Mouse (Mus musculus): ENCODE measurements around the gene Cacna1d.
A peak's percentile ranks its signal among the peaks of the same experiment; 100 is the strongest.

Cacna1d gene

DNA sequence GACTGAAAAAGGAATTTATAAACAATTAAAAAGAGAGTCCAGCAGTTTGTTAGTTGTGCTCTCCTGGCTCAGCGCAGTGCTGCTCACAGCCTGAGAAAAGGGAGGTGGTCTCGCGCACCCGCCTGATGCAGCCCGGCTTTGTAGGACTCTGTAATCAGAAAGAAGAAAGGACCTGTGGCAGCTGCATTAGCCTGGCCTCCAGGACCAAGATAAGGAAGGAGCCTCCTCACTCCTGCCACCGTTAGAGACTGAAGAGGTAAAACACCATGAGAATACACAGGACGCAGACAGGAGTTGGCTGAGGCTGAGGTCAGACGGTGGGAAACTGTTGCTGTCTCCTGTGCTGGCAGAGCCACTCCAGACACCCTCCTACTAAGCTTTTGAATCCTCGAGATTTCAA lies at the start of gene Cacna1d:
Gene Cacna1d, minus strand, starts transcription at position 114 of the 400 bp plus-strand sequence.
- DNase-seq (ENCODE audit: low spot score in 2 of 2), result no peak

DNA sequence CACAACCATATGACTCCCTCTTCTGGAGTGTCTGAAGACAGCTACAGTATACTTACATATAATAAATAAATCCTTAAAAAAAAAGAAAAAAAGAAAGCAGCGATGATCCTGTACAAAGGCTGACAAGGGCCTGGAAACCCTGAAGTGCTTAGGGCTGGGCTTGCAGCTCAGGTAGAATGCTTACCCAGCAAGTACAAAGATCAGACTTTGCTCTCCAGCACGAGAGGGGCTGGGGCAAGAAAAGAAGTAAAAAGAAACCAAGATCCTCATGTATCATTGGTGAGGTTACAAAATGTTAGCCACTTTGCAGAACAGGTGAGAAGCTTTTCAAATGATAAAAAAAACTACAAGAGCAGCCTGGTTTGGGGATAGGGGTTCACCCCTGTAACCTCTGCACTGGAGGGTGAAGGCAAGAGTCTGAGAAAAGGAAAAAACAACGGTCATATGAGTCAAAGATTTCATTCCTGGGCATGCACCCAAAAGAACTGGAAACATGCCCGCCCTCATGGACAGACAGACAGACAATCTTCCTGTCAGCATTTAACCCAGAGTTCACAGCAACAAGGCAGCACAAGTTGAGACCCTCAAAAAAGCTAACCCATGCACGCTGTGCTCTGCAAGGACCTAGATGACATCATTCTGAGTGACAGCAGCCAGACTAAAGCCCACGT lies 42.7 kb upstream of the Cacna1d start:
- DNase-seq (ENCODE audit: low spot score in 2 of 2), result no peak

DNA sequence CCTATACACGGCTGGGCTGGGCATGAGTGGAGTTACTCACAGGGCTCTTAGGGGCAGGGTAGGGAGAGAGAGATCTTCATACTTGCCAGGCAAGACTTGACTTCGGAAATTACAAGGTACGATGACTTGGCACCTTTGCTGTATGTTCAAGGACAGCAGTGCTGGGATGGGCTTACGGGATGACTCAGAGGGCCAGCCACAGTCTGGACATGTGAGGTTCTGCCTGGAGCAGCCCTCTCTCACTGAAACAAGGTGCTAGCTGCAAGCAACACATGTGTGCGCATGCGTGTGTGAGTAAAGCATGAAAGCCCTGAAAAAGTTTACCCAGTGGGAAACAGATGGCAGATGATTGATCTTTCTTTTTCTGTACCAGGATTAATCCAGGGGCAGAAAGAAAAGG lies 40.6 kb upstream of the Cacna1d start:
- no peak for DNase-seq (ENCODE audit: low spot score in 2 of 2)

DNA sequence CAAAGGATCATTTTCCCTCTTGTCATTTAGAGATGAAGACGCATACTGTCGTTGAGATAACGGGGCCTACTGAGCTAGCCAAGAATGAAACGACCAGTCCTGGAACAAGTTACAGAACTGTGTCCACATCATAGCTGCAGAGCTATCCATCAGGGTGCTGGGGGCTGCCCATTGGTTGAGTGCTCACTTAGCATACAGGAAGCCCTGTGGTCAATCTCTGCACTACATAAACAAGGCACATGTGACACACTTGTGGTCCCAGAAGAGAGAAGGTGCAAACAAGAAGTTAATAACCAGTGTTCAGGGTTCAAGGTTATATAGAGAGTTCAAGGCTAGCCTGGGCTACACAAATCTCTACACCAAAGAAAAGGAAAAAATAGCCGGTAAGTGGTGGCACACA lies 40.2 kb upstream of the Cacna1d start:
- no peak for DNase-seq (ENCODE audit: low spot score in 2 of 2)

DNA sequence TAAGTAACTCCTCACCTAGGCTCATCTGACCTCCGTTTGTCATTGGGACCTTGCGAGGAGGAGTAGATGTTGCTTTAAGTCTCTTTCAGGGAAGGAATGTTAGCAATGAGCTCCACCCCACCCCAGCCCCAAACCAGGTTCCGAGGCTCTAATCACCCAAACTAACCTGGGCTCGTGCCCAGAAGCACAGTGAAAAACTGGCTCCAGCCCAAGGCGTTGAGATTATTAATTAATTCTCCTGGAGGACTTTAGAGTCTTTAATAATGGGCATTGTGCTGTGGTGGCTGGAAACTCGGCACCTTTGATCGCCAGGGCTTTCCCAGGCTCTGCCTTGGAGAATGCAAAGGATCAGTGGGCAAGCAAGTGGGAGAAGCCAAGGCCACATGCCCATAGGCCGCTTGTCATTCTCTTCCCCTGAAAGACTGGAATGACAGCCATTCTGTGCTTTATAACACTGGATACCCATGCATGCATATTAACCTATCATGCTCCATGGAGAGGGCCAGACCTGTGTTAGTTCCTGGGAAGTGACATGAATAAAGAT lies 39.5 kb upstream of the Cacna1d start:
- DNase-seq (ENCODE audit: low spot score in 2 of 2), result no peak

DNA sequence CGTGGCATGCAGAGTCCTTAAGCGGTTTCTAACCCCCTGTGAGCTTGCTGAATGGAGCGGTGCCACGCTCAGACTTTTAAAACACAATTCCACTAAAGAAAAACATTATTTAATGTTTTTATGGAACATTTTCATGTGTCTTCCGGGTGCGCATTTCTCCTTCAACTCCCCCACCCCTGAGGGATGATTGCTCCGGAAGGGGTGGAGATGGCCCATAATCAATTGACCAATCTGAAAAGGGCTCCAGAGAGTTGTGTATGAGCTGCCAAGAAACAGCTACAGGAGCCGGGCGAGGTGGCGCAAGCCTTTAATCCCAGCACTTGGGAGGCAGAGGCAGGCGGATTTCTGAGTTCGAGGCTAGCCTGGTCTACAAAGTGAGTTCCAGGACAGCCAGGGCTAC lies 38.2 kb upstream of the Cacna1d start:
- DNase-seq (ENCODE audit: low spot score in 2 of 2), result no peak

DNA sequence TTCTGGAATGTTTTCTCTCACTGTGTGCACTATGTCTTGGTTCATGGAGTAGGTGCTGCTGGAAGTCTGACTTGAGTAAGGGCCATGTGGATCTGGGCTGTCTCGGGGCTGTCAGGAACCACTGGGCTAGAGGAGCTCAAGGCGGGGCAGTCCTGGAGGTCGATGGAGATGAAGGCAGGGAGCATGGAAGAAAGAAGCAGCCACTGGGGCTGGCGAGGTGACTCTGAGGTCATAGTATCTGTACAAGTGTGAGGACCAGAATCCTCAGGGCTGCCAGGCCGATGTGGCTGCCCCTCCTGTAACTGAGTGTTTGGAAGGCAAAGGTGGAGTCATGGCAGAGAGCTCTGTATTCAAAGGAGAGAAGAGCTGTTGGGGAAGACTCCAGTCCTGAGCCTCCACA lies 37.7 kb upstream of the Cacna1d start:
- no peak for DNase-seq (ENCODE audit: low spot score in 2 of 2)

DNA sequence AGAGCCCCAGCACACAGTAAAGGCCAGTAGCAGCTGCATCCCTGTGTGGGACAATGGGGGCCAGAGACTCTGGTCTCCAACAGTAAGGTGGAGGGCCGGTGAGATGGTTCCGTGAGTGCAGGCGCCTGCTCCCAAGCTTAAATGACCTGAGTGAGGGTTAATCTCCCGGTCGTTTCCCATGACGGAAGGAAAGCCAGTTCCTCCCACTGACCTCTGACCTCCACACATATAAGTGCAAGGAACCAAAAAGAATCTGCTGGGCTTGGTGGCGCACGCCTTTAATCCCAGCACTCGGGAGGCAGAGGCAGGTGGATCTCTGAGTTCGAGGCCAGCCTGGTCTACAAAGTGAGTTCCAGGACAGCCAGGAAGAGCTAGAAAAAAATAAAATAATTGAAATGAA lies 37.1 kb upstream of the Cacna1d start:
- DNase-seq (ENCODE audit: low spot score in 2 of 2), result no peak

DNA sequence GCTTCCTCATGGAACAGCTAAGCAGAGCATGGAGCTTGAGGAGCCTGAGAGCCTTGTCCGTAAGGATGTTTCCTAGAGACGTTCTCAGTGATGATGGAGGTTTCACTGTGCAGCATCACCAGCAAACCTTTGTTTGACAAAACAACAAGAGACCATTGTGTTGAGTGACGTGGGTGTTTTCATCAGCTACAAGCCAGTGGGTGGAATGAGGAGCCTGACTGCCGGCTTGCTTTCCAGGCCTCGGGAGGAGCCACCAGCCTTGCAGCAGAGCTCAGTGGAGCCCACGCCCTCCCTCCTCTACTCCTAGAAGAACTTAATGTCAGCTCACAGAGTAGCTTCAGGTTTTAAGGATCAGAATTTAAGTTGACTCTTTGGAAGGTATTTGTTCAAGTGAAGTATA lies 32.1 kb upstream of the Cacna1d start:
- no peak for DNase-seq (ENCODE audit: low spot score in 2 of 2)

DNA sequence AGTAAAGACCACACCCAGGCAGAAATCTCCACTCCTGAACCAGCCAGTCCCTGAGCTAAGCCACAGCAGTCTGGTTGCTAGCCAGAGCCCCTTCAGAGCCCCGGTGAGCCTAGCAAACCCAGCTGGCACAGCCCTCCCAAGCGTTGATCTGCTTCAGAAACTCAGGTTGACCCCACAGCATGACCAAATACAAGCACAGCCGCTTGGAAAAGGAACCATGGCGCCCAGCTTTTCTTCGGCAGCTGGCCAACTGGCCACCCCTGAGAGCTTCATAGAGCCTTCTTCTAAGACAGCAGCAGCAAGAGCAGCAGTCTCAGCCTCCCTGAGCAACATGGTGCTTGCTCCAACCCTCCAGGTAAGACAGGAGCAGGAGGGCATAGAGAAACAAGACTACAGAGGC lies 28.1 kb upstream of the Cacna1d start:
- no peak for DNase-seq (ENCODE audit: low spot score in 2 of 2)

DNA sequence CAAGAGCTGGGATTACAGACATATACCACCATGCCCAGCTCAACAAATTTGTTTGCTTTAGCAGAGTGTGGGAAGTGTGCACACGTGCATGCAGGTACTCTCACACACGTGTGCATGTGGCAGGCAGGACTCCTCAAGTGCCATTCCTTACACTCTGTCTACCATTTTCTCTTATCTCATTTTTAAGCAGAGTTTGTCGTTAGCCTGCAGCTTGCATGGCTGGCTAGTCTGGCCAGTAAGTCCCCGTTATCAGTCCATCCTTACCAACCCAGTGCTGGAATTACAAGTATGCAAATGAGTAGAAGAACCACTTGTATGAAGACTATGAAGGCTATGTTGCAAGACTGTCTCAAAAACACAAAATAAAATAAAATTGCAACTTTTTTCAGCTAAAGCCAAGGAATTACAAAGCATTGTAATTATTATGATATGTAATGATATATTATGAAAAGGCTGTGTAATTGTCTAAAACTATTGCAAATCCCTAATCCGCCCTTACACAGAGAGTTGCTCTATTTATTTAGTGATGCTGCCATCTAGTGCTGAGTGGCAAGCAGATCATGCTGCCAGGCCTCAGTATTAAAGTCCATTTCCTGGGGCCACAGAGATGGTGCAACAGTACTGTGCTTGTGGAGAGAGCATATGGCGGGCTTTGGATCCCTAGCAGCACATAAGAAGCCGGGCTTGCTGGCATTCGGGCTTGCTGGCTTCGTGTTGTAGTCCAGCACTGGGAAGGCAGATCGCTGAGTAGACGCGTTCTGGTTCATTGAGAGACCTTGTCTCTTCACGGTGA lies 24.9 kb upstream of the Cacna1d start:
- no peak for DNase-seq (ENCODE audit: low spot score in 2 of 2)

DNA sequence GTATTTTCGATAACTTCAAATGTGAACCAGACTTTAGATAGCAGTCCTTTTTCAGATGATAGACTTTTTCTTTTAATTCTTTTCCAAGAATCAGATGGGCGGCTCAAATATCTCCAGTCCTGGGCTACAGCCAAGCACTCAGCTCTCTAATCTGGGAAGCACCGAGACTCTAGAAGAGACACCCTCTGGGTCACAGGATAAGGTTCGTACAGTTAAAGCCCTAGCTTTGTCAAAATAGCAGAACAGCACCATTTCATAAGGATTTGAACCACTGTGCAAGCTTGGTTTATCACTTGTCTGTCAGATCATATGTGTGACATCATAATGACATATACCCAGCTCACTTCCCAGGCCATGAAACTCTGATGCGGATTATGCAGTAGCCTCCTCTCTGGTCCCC lies 21.6 kb upstream of the Cacna1d start:
- no peak for DNase-seq (ENCODE audit: low spot score in 2 of 2)

DNA sequence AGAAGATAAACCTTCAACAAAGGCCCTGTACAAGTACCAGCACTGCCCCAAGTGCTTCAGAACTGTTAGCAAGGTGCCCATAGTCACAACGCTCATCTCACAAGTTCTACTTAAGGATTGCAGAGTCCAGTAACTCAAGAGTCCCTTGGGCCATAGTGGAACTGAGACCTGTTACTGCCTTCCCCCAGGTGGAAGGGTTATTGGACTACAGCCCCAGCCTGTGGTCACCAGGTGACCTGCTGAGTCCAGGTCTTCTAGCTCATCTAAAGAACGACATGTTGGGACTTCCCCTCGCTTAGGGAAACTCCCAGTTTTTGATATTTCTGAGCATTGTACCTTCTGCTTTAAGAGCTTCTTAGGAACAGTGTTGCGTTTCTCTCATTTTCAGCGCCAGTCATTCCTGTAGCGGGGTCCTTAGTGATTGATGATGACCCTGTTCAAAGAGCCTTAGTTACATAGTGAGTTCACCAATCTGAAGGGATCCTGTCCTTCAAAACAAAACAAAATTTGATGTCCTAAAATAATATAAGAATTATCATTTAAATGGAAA lies 19.0 kb upstream of the Cacna1d start:
- no peak for DNase-seq (ENCODE audit: low spot score in 2 of 2)

DNA sequence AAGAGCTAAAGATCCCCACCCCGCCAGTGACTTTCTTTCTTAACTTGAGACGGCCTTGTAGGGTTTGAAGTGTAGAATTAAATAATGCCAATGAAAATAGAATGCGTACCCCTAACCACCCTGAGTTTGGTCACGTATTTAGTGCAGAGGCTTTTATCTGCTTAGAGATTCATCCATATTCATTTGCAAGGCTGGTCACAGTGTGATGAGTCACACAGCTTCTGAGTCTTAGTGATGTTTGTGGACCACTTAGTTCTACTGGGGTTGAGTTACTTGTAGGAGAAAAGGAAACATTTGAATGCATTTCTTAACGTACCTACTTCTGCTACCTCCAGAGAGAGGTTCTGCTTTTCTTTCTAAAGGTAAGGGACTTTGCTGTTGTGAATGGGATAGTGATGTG lies 13.7 kb upstream of the Cacna1d start:
- DNase-seq (ENCODE audit: low spot score in 2 of 2), result no peak

DNA sequence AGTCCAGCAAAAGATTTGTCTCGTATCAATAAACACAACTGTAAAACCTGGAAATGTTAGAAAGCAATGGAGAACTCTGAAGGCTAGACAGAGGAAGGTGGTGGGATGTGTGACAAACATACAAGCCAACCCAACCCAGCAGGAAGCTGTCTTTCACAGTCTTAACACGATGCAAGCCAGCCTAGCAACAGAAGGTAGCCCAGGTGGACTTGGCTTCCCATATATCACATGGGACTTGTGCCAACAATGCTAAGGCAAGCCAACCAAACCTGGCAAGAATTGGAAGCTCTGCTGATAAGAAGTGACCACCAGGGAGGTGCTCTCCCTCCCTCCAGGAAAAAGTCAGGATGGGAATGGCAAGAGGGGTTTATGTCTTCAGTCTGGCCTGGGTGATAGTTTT lies 6.9 kb upstream of the Cacna1d start:
- DNase-seq (ENCODE audit: low spot score in 2 of 2), result no peak

DNA sequence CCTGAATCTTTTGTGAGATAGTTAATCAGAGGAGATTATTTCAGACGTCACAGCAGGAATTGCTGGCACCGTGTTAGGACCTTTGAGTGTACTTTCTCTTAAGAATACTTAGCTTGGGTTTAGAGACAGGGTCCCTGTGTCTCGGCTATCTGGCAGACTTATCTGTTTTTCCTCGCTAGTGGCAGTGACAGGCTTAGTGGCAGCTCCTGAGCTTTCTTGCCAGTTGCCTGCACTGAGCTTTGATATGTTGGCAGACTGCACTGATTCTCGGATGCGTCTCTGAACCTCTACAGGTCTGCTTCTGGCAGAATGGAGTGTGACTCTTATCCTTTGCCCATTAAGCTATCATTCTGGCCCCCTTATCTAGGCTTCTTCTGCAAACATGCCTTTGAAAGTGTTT lies 3.7 kb upstream of the Cacna1d start:
- DNase-seq (ENCODE audit: low spot score in 2 of 2), result no peak

DNA sequence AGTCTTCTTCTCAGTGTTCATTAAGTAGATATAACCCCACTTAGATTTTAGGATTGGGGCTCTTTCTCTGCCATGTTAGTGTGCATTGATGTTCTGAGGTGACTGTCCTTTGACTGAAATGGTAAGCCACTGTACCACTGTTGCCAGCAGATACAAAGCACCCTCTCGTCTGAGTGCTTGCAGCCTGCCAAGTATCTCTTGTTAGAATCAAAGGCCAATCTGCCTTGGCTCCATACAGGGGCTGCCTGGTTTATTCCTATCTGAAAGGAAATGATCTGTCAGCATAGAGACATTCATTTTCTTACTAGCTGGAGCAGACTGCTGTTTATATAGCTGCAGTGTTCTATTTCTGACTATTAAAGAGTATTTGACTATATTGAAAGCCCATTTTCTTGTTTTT lies 2.0 kb upstream of the Cacna1d start:
- no peak for DNase-seq (ENCODE audit: low spot score in 2 of 2)

DNA sequence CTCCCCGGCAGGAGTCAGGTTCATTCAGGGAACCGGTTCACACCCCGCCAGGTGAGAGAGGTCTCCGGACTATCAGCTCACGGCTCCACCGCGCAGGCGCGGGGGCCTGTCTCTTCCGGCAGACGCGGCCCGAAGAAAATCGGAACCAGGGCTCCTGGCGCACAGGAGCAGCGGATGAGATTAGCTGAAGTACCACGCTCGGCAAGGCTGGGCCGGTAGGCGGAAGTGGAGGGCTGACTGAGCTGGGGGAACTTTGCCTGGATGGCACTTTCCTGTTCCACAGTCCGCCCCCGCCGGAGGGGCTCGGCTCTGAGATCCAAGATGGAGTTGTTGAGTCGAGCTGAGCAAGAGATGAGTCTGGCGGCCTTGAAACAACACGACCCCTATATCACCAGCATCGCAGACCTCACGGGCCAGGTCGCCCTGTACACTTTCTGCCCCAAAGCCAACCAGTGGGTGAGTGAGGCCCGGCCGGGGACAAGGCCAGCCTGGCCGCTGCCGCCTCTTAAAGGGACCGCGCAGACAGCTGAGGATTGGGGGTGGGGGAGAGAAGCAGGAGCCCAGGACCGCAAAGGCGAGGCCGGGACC lies 11.8 kb downstream of the Cacna1d start, which contains the start of gene Dcp1a:
Gene Dcp1a, plus strand, starts transcription at position 175 of the 588 bp plus-strand sequence.
- peak; percentile 93 to 95 for DNase-seq (ENCODE audit: low spot score in 2 of 2)

DNA sequence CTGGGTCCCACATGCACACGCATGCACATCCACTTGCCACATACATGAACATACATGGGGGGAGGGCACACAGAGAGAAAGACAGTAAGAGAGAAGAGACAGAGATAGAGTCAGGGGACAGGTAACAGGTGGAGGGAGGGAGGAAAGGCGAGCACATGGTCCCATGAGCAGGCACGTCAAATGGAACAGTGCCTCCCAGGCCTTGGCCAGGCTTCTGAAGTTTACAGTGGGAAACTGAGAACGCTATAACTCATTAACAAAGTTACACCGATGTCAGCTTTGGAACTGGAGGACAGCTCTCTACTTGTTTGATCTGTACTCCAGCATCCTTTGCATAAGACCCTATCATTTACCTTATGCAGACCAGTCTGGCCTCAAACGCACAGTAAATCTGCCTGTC lies 16.8 kb downstream of the Cacna1d start:
- DNase-seq (ENCODE audit: low spot score in 2 of 2), result no peak

DNA sequence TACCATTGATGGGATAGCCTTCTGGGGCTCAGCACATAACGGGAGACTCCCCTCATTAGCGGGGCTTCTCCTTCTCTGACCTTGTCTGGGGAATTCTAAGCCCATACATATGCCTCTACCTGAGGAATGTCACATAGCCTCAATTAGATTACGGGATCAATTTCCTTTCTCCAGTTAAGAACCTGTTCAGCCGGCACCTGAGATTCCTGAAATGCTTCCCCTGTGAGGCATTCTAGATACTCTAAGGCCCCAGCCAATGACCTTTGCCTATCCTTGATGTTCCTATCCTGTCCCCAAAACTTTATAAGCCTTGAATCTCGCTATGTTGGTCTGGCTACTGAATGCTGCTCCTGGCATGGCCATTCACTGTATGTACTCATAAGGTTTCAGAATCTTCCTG lies 17.6 kb downstream of the Cacna1d start:
- DNase-seq (ENCODE audit: low spot score in 2 of 2), result no peak

DNA sequence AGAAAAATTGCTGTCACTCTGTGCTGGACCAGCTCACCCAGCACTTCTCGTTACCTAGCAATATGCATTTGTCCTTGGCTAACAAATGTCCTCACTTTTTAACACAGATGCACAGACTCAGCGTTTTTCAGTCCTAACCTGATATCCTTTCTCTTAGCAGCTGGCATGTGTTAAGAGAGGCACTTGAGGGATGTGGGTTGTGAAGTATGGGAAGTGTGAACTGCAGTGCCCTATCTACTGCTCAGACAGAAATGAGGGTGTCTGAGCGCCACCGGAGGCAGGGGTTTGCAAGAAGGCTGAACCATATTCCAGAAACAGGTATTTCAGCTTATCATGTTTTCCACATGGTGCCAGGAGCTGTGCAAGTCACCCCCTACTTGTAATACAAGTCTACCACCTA lies 27.9 kb downstream of the Cacna1d start:
- DNase-seq (ENCODE audit: low spot score in 2 of 2), result no peak

DNA sequence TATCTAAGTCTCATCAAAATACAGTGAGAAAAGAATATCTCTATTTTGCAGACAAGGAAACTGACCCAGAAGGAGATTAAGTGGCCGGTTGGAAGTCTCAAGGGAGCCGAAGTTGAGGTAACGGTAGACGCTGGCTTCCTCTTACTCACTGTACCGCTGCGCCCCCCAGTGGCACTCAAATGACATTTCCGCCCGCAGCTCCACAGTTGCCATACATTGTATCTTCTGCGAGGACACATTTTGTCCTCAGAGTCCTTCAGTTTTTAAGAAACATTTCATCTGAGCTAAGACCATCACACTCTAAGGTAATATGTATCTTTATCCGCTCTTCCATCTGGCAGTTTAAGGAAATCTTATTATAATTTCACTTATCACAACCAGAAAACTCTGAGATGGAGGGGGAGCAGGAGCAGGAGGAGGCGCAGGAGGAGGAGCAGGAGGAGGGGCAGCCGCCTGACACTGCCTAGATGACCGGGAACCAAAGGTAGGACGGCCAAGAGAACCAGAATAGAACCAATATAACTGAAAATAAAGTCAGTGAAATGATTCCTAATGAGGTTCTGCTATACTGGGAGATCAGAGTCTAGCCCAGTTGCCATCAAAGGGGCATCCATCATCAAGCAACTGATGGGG lies 31.2 kb downstream of the Cacna1d start:
- DNase-seq (ENCODE audit: low spot score in 2 of 2), result peak; percentile 68 to 88
